Mouse (Mus musculus) kidney, adult 2 months (tissue): ENCODE results near the gene Mmaa. TPM values are rescaled to one million over a fixed set of nuclear protein-coding genes. Genes with fewer than 3 reads are reported as not detected.

ENCODE experiments used
- DNase-seq: peaks from one replicate; pipeline ENCODE4 v3.0.0; 2021
- H3K27ac ChIP-seq: fragments of 200-500 bp; 2 replicates; pipeline ENCODE4 v1.5.1; 2012; ENCODE audit warnings: low read depth, low read length, control low read depth, inconsistent platforms; ENCODE audit not compliant: insufficient read depth
- H3K27me3 ChIP-seq: fragments of 200-500 bp; replicated peaks from 2 replicates; pipeline ENCODE4 v1.6.1; 2012; ENCODE audit warnings: mild to moderate bottlenecking, moderate library complexity, low read length, inconsistent platforms; ENCODE audit not compliant: control insufficient read depth, insufficient read depth
- H3K36me3 ChIP-seq: fragments of 200-500 bp; 2 replicates; pipeline ENCODE4 v1.6.1; 2012; ENCODE audit warnings: mild to moderate bottlenecking, moderate library complexity, low read length, inconsistent platforms; ENCODE audit not compliant: control insufficient read depth, insufficient read depth
- H3K4me1 ChIP-seq: fragments of 200-500 bp; 2 replicates; pipeline ENCODE4 v1.6.1; 2011; ENCODE audit warnings: low read length; ENCODE audit not compliant: control insufficient read depth, insufficient read depth
- H3K4me3 ChIP-seq: fragments of 200-500 bp; 2 replicates; pipeline ENCODE4 v1.5.1; 2011; ENCODE audit warnings: mild to moderate bottlenecking, low read depth, low read length, control low read depth; ENCODE audit not compliant: insufficient read depth
- CTCF ChIP-seq: fragments of 200-500 bp; conservative IDR thresholded peaks from 2 replicates; pipeline ENCODE4 v1.5.1; 2011; ENCODE audit warnings: low read depth, mild to moderate bottlenecking, control low read depth, low read length, moderate library complexity, mixed read lengths; ENCODE audit not compliant: insufficient read depth, insufficient read length
- POLR2A ChIP-seq: fragments of 200-500 bp; IDR thresholded peaks from one replicate; pipeline ENCODE4 v1.6.1; 2011; ENCODE audit warnings: low read depth, low read length, control low read depth
- WGBS: fragments of 180-500 bp; shearing (Covaris S2); methylation state at CpG from one replicate; pipeline ENCODE4 v1.1.7; 2018; 5-methylcytosine and 5-hydroxymethylcytosine counted together
- polyA plus RNA-seq: library from polyadenylated mRNA; depleted of rRNA; stranded (reverse); fragments of >200 nt; gene quantifications from 2 replicates; pipeline ENCODE4 v1.2.3, GENCODE M21; 2012; rRNA removed

Mmaa gene
- 12.0 and 16.8 TPM in 2 replicates for polyA plus RNA-seq

DNA sequence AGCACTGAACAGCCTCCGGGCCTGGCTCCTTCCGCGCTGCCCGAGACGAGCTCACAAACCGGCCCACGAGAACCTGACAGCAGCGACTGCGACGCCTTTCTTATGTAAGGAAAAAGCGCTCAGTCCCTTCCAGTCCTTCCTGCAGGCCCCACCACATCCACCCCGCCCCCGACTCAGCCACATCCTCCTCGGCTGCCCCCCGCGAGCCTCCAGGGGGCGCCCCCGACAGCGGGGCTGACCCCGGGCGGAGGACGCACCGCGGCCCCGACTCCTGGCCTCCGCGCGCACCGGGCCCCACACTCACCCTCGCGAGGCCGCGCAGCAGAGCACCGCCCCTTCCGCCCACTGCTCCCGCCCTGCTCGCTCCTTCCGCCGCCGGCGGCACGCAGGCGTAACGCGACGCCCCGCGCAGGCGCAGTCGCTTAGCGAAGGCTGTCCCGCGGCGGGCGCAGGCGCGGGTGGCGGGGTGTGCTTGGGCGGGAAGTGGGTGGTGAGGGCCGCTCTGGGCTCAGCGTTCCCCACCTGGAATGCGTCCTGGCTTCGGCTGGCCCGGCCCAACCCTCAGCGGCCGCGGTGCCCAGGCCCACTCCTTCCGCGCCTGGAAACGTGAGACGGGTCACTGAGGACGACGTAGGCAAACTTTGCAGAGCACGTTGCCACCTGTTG, at the start of gene Mmaa:
Gene Mmaa (minus strand): TSS at position 328 of the 666 bp plus-strand sequence.
- Histone ChIP-seq H3K36me3 (no peaks in the 10 kb centered on the region), H3K27ac (peak within 1 kb of the TSS; percentile 89), H3K4me3 (peak within 1 kb of the TSS; percentile 72), H3K27me3 (no peaks in the 10 kb centered on the region), H3K4me1 (peaks cover 7% of the 10 kb centered on the region; the same call in 1 of the 2 replicates)
- under 1% methylated on average over 73 of the region's 74 CpGs for WGBS
- TF ChIP-seq CTCF (peak; percentile 38), POLR2A (peak; percentile 34)
- DNase-seq, result peak; percentile 98

DNA sequence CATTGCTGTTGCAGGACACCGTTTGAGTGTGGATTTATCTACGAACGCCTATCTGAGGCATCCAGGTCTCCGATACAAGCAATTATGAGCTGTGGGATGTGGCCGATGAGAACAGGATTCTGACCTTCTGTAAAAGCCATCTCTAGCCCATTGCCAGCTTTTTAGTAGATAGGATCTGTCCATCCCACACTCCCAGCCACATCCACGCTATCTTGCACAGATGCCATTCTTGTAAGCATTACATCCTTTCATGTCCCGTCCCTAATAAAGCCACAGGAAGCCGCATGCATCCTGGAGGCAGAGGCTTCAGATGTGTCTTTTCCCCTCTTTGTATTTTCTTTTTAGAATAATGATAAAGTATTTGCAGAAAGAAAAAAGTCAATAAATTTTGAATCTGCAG, 46.5 kb upstream of the Mmaa start:
- no peak overlapping the region for H3K27ac ChIP-seq
- no peaks in the 10 kb centered on the region for H3K27me3 ChIP-seq
- H3K4me3 ChIP-seq, result no peak overlapping the region
- no peak for DNase-seq
- WGBS, result 81% methylated on average over 8 of the region's 8 CpGs
- H3K36me3 ChIP-seq, result no peaks in the 10 kb centered on the region
- TF ChIP-seq POLR2A (no peak), CTCF (no peak)
- no peaks in the 10 kb centered on the region for H3K4me1 ChIP-seq

DNA sequence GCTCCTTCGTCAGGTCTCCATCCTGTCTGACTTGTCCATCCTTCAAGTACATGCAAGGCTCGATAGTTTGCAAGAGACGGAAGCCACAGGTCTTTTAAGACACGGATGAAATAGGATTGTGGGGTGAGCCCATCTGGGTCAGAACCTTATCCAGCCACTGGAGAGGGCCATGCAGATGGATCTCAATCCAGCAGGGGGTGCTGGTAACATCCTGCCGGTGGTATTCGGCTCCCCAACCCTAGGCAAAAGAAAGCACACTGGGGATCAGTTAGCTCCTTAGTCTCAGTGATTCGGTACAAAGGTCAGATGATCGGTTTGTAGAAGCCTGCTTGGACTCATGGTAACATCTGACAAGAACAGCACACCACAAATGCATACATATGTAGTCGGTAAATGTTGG, 44.8 kb upstream of the Mmaa start:
- Histone ChIP-seq H3K36me3 (no peaks in the 10 kb centered on the region), H3K27ac (no peak overlapping the region), H3K27me3 (no peaks in the 10 kb centered on the region), H3K4me1 (no peaks in the 10 kb centered on the region), H3K4me3 (no peak overlapping the region)
- WGBS, result 62% methylated on average over 9 of the region's 9 CpGs
- peak; percentile 58 for DNase-seq
- TF ChIP-seq CTCF (peak; percentile 75), POLR2A (no peak)

DNA sequence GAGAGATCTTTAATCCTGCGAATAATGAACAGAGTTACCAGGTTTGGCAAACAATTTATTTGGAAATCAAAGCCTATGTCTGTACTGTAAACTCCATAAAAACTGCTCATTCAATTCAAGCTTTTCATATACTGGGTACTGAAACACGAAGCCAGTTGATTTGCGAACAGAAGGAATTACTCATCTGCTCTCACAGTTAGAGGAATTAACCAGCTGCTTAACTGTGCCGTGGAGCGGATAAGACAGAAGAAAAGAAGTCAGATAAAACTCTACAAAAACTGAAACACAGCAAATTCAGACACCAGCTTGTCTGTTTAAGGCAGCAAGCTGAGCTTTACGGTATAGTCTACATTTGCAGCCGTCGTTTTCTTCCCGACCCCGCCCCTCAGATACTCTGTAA, 43.9 kb upstream of the Mmaa start:
- no peaks in the 10 kb centered on the region for H3K4me1 ChIP-seq
- no peak overlapping the region for H3K27ac ChIP-seq
- TF ChIP-seq CTCF, result no peak
- no peak for TF ChIP-seq POLR2A
- no peaks in the 10 kb centered on the region for H3K36me3 ChIP-seq
- no peaks in the 10 kb centered on the region for H3K27me3 ChIP-seq
- WGBS, result 82% methylated on average over 10 of the region's 10 CpGs
- H3K4me3 ChIP-seq, result no peak overlapping the region
- no peak for DNase-seq

DNA sequence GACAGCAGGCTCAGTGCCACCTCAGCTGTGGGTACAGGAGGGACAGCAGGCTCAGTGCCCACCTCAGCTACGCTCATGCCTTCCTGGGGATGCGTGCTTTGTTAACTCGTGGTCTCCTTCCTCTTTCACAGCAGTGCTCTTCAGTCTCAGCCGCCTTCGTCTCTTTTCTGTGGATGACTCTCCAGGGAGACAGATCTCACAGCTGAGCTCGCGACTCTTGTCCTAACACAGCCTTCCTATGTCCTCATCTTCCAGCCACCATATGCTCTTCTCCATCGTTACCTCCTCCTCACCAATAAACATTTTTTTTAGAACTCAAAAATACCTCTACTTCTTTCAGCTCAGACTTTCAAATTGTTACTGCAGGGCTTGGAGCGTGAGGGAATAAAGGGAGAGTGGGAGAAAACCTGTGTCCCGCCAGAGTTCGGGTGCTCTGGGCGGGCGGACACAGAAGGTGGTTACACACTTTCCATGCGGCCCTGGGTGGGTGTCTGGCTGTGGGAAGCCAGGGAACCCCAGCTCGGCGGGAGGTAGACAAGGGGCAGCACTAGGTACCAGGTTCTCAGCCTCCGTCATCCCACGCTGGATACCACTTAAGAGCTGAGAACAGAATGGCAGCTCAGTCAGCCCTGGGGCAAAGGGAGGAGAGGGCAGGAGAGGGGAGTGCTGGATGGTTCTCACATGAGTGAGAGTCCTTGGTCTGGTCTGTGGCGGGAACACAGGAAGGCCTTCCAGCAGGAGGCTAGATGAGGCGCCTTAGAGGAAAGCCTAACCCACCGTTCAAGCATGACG, 37.6 kb upstream of the Mmaa start:
- Histone ChIP-seq H3K36me3 (no peaks in the 10 kb centered on the region), H3K27ac (no peak overlapping the region), H3K4me1 (no peaks in the 10 kb centered on the region), H3K4me3 (no peak overlapping the region), H3K27me3 (no peaks in the 10 kb centered on the region)
- TF ChIP-seq POLR2A (no peak), CTCF (no peak)
- DNase-seq, result no peak
- 93% methylated on average over 22 of the region's 22 CpGs for WGBS

DNA sequence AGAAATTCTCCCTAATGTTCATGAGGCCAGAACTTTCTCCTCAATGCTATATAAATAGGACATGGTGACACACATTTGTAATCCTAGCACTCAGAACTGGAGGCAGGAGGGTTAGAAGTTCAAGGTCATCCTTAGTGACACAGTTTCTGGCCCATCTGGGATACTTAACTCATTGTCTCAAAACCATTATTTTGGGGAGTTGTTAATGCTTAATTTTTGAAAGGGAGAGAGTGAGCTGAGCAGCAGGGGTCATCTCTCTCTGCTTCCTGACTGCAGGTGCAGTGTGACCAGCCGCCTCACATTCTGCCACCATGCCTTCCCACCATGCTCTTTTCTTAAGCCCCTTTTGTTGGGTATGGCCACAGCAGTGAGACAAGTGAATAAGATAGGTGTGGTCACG, 36.8 kb upstream of the Mmaa start:
- DNase-seq, result no peak
- 98% methylated on average over 2 of the region's 2 CpGs for WGBS
- H3K36me3 ChIP-seq, result no peaks in the 10 kb centered on the region
- no peaks in the 10 kb centered on the region for H3K27me3 ChIP-seq
- H3K4me3 ChIP-seq, result no peak overlapping the region
- no peak overlapping the region for H3K27ac ChIP-seq
- H3K4me1 ChIP-seq, result no peaks in the 10 kb centered on the region
- no peak for TF ChIP-seq POLR2A

DNA sequence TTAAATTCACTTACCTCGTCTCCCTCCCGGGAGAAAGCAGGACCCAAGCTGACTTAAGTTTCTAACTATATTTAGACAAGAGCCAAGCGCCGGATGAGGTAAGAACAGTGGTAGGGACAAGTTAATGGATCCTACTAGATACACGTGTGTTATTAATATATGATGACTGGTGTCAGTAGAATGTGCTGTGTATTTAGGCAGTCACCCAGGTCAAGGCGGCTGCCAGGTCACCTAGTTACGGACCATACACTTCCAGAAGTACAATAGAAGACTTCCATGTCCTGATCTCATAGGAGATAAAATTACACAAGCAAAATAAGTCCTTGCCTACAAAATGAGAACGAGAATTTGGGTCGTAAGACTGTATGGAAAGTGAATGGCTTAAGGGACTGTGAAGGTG, 36.3 kb upstream of the Mmaa start:
- 63% methylated on average over 9 of the region's 9 CpGs for WGBS

More for the DNA sequence above, 36.3 kb upstream of the Mmaa start:
- Histone ChIP-seq H3K36me3 (no peaks in the 10 kb centered on the region), H3K27ac (no peak overlapping the region), H3K4me1 (no peaks in the 10 kb centered on the region), H3K4me3 (no peak overlapping the region), H3K27me3 (no peaks in the 10 kb centered on the region)
- DNase-seq, result no peak
- TF ChIP-seq CTCF (no peak), POLR2A (no peak)
